Comparison of ENCODE assay signal across 19 mouse cellular contexts in genomic region chr7:77536890-77537289, GRCm38 (mm10).
DNase-seq lines count a peak whose midpoint lies in the region; ATAC-seq and TF ChIP-seq lines count a peak whose summit lies in the region.
"Had no signal": no experiment of that assay in that cellular context is flagged by ENCODE, and none has a peak within 500 bp of the region (broad histone marks: within the 10 kb centered on the region; RNA-seq: fewer than 3 reads in every experiment).

No protein-coding gene starts in this region.

- no peaks in the 10 kb centered on the region for H3K9me3 ChIP-seq in hindbrain, postnatal 0 days (ENCODE audit: low read length)
- H3K9me3 ChIP-seq in hindbrain, embryonic 11.5 days (ENCODE audit: control insufficient read depth, low read length), result no peaks in the 10 kb centered on the region
- no peaks in the 10 kb centered on the region for H3K9me3 ChIP-seq in neural tube, embryonic 13.5 days
- H3K9me3 ChIP-seq in midbrain, postnatal 0 days (ENCODE audit: low read length), result no peaks in the 10 kb centered on the region
- H3K9me3 ChIP-seq: embryonic facial prominence, embryonic 12.5 days; forebrain, embryonic 13.5 days; heart, embryonic 13.5 days; hindbrain, embryonic 12.5 days had no signal

- no peak overlapping the region for H3K4me3 ChIP-seq in hindbrain, postnatal 0 days (ENCODE audit: low read length)
- H3K4me3 ChIP-seq in hindbrain, embryonic 11.5 days (ENCODE audit: low read depth, low read length), result no peak overlapping the region
- no peak overlapping the region for H3K4me3 ChIP-seq in neural tube, embryonic 13.5 days
- H3K4me3 ChIP-seq in midbrain, postnatal 0 days (ENCODE audit: low read depth, low read length), result no peak overlapping the region
- H3K4me3 ChIP-seq: embryonic facial prominence, embryonic 12.5 days; forebrain, embryonic 13.5 days; heart, embryonic 13.5 days; hindbrain, embryonic 12.5 days had no signal

- no peak overlapping the region for H3K9ac ChIP-seq in hindbrain, postnatal 0 days (replicated peaks; ENCODE audit: low read length)
- no peak overlapping the region for H3K9ac ChIP-seq in hindbrain, embryonic 11.5 days (ENCODE audit: low read depth, low read length)
- H3K9ac ChIP-seq in neural tube, embryonic 13.5 days, result no peak overlapping the region
- H3K9ac ChIP-seq in midbrain, postnatal 0 days (replicated peaks; ENCODE audit: low read length, poor library complexity, severe bottlenecking), result no peak overlapping the region
- H3K9ac ChIP-seq: embryonic facial prominence, embryonic 12.5 days; forebrain, embryonic 13.5 days; heart, embryonic 13.5 days; hindbrain, embryonic 12.5 days had no signal

- H3K4me1 ChIP-seq in hindbrain, postnatal 0 days (ENCODE audit: insufficient read depth, low read length), result no peaks in the 10 kb centered on the region; the same call in 1 of the 2 replicates
- H3K4me1 ChIP-seq in hindbrain, embryonic 11.5 days (replicated peaks; ENCODE audit: control insufficient read depth, insufficient read depth, low read length), result no peaks in the 10 kb centered on the region
- H3K4me1 ChIP-seq in neural tube, embryonic 13.5 days (replicated peaks), result no peaks in the 10 kb centered on the region; the same call in 1 of the 2 replicates
- peaks cover 6% of the 10 kb centered on the region for H3K4me1 ChIP-seq in midbrain, postnatal 0 days (ENCODE audit: insufficient read depth, low read length)
- H3K4me1 ChIP-seq: embryonic facial prominence, embryonic 12.5 days; heart, embryonic 13.5 days; hindbrain, embryonic 12.5 days had no signal

- WGBS in hindbrain, postnatal 0 days, result 37% methylated on average over 5 of the region's 5 CpGs
- WGBS in hindbrain, embryonic 11.5 days, result 59% methylated on average over 5 of the region's 5 CpGs
- 49% methylated on average over 5 of the region's 5 CpGs for WGBS in neural tube, embryonic 13.5 days
- 25% methylated on average over 5 of the region's 5 CpGs for WGBS in midbrain, postnatal 0 days

- no peaks in the 10 kb centered on the region for H3K27me3 ChIP-seq in hindbrain, postnatal 0 days (ENCODE audit: insufficient read depth, low read length)
- H3K27me3 ChIP-seq in hindbrain, embryonic 11.5 days (ENCODE audit: control insufficient read depth, insufficient read depth, low read length), result no peaks in the 10 kb centered on the region
- no peaks in the 10 kb centered on the region for H3K27me3 ChIP-seq in neural tube, embryonic 13.5 days
- H3K27me3 ChIP-seq in midbrain, postnatal 0 days (ENCODE audit: insufficient read depth, low read length), result no peaks in the 10 kb centered on the region
- H3K27me3 ChIP-seq: embryonic facial prominence, embryonic 12.5 days; forebrain, embryonic 13.5 days; heart, embryonic 13.5 days; hindbrain, embryonic 12.5 days had no signal

- no peaks in the 10 kb centered on the region for H3K36me3 ChIP-seq in hindbrain, postnatal 0 days (ENCODE audit: insufficient read depth, low read length)
- no peaks in the 10 kb centered on the region for H3K36me3 ChIP-seq in hindbrain, embryonic 11.5 days (ENCODE audit: control insufficient read depth, insufficient read depth, low read length)
- no peaks in the 10 kb centered on the region for H3K36me3 ChIP-seq in neural tube, embryonic 13.5 days
- no peaks in the 10 kb centered on the region for H3K36me3 ChIP-seq in midbrain, postnatal 0 days (ENCODE audit: insufficient read depth, low read length)
- H3K36me3 ChIP-seq: embryonic facial prominence, embryonic 12.5 days; heart, embryonic 13.5 days; hindbrain, embryonic 12.5 days had no signal

- no peak overlapping the region for H3K27ac ChIP-seq in hindbrain, postnatal 0 days
- H3K27ac ChIP-seq in hindbrain, embryonic 11.5 days (ENCODE audit: low read depth, low read length), result no peak overlapping the region
- 0 out of 2 replicates have a peak overlapping the region, but pooled peaks have one; percentile 15 for H3K27ac ChIP-seq in neural tube, embryonic 13.5 days (replicated peaks)
- no peak overlapping the region for H3K27ac ChIP-seq in midbrain, postnatal 0 days (ENCODE audit: low read depth, low read length)
- H3K27ac ChIP-seq: embryonic facial prominence, embryonic 12.5 days; forebrain, embryonic 13.5 days; heart, embryonic 13.5 days; hindbrain, embryonic 12.5 days had no signal

- no peak overlapping the region for H3K4me2 ChIP-seq in hindbrain, postnatal 0 days (ENCODE audit: low read depth, low read length)
- H3K4me2 ChIP-seq in hindbrain, embryonic 11.5 days (replicated peaks; ENCODE audit: low read depth, low read length), result no peak overlapping the region
- H3K4me2 ChIP-seq in neural tube, embryonic 13.5 days, result no peak overlapping the region
- H3K4me2 ChIP-seq in midbrain, postnatal 0 days (ENCODE audit: low read depth, low read length, poor library complexity, severe bottlenecking), result no peak overlapping the region
- H3K4me2 ChIP-seq: embryonic facial prominence, embryonic 12.5 days; forebrain, embryonic 13.5 days; heart, embryonic 13.5 days; hindbrain, embryonic 12.5 days had no signal

- no peak for ATAC-seq in hindbrain, postnatal 0 days
- ATAC-seq in hindbrain, embryonic 11.5 days (ENCODE audit: low FRiP score), result no peak
- no peak for ATAC-seq in neural tube, embryonic 13.5 days (ENCODE audit: low read depth)
- ATAC-seq in midbrain, postnatal 0 days (ENCODE audit: low FRiP score), result no peak
- ATAC-seq: forebrain, embryonic 13.5 days had no signal

- TF ChIP-seq CTCF in hindbrain, postnatal 0 days (IDR thresholded peaks at IDR 0.05; ENCODE audit: low read depth), result no peak
- no peak for TF ChIP-seq CTCF in midbrain, postnatal 0 days (IDR thresholded peaks at IDR 0.05)

- DNase-seq in embryo, embryonic 11 days, result peak; percentile 6
- no peak for DNase-seq in embryo, embryonic 10.5 days (ENCODE audit: low spot score)
- peak; percentile 46 for DNase-seq in hindbrain, postnatal 0 days (ENCODE audit: low spot score)
- no peak for DNase-seq in hindbrain, embryonic 11.5 days (ENCODE audit: low spot score)
- no peak for DNase-seq in neural tube, embryonic 10.5 days (ENCODE audit: extremely low spot score, low spot score)
- peak; percentile 34 for DNase-seq in midbrain, postnatal 0 days (ENCODE audit: low spot score)
- no peak for DNase-seq in right cerebral cortex, postnatal 36 days (ENCODE audit: low spot score in 2 of 2)
- DNase-seq: adrenal gland, postnatal 10 days; cerebellum, adult 11-12 months; cerebellum, adult 9-10 months; cerebellum, postnatal 25 days; gastrocnemius, postnatal 36 days; heart, adult 11 months; heart, postnatal 36 days had no signal

Comparison
In these comparisons a context has a peak if more than half of its experiments do, and no peak if none do; other contexts are left out.
1. DNase-seq: peak in embryo, embryonic 11 days (single experiment), hindbrain, postnatal 0 days (single experiment) and midbrain, postnatal 0 days (single experiment); none in embryo, embryonic 10.5 days (single experiment), hindbrain, embryonic 11.5 days (single experiment), neural tube, embryonic 10.5 days (single experiment) and right cerebral cortex, postnatal 36 days (0 of 2).